Mouse (Mus musculus) megakaryocyte-erythroid progenitor cell, adult 5-6 weeks (primary cell): ENCODE measurements around the gene Gm17469. TPM values are rescaled to one million over a fixed set of nuclear protein-coding genes. Genes with fewer than 3 reads are reported as not detected.
"Not testable (repeated sequence)": the region's sequence is repeated elsewhere in the genome, so short reads cannot be mapped to it uniquely, and the experiment has no call there.

Source experiments
- ATAC-seq: replicated peaks from 2 replicates; pipeline ENCODE4 v1.8.0; 2016; ENCODE audit warnings: mild to moderate bottlenecking, inconsistent platforms; ENCODE audit not compliant: severe bottlenecking, poor library complexity, low FRiP score, low TSS enrichment
- total RNA-seq, 2 experiments: library from RNA; stranded (forward) in 1 of 2; stranded (reverse) in 1 of 2; fragments of 200-1000, 215-1000 nt in 1 of 2; fragments of >200 nt in 1 of 2; fragmentation: Nextera tagmentation in 1 of 2; gene quantifications; 2 replicates each; pipeline ENCODE4 v1.2.3; 2014 to 2017

The Gm17469 gene
- total RNA-seq (2014; fragmentation: Nextera tagmentation) (not detected in 2 replicates), total RNA-seq (2017) (not detected in 2 replicates)

GRCm38 (mm10) chrX:124629593-124629992 is at the start of gene Gm17469:
Gene Gm17469 (plus strand): TSS chrX:124629893.
- ATAC-seq: not testable (repeated sequence)

Other genes with a start within 250 kb of the Gm17469 start
- not detected in 2 replicates for gene Gm17584, start 129.3 kb upstream of the Gm17469 start, total RNA-seq (2014; fragmentation: Nextera tagmentation)
- gene Gm17584, start 129.3 kb upstream of the Gm17469 start, total RNA-seq (2017): not detected in 2 replicates